Mouse (Mus musculus): ENCODE data around the gene Slc1a2. TPM values are rescaled to one million over a fixed set of nuclear protein-coding genes. Genes with fewer than 3 reads are reported as not detected.

The Slc1a2 gene
- total RNA-seq, 2 experiments from 2014 or later = 1,660 to 1,742 TPM

- TF ChIP-seq CTCF (IDR thresholded peaks at IDR 0.05) = no peak
- intact Hi-C loops (cut with DNase I) = no loop called here
- H3K27ac ChIP-seq = no peak overlapping the region
- DNase-seq (ENCODE audit: extremely low spot score in 1 of 2, low spot score in 2 of 2) = no peak
- no peak overlapping the region for H3K4me3 ChIP-seq
Observed at GRCm38 (mm10) chr2:102694750-102695149, 36.3 kb downstream of the Slc1a2 start.

- DNase-seq (ENCODE audit: extremely low spot score in 1 of 2, low spot score in 2 of 2) = no peak
- Histone ChIP-seq H3K27ac (no peak overlapping the region), H3K4me3 (no peak overlapping the region)
- TF ChIP-seq CTCF (IDR thresholded peaks at IDR 0.05) = no peak
- intact Hi-C loops (cut with DNase I) = no loop called here
Observed at GRCm38 (mm10) chr2:102695541-102695940, 37.1 kb downstream of the Slc1a2 start.

GRCm38 (mm10) chr2:102697732-102698131 is 39.3 kb downstream of the Slc1a2 start:
- intact Hi-C loops (cut with DNase I) = no loop called here
- TF ChIP-seq CTCF (IDR thresholded peaks at IDR 0.05) = no peak
- no peak overlapping the region for H3K27ac ChIP-seq

GRCm38 (mm10) chr2:102699921-102700320 is 41.5 kb downstream of the Slc1a2 start:
- intact Hi-C loops (cut with DNase I) = no loop called here
- no peak for TF ChIP-seq CTCF (IDR thresholded peaks at IDR 0.05)
- Histone ChIP-seq H3K4me3 (no peak overlapping the region), H3K27ac (no peak overlapping the region; the same call in 1 of the 2 replicates)
- DNase-seq (ENCODE audit: extremely low spot score in 1 of 2, low spot score in 2 of 2) = no peak

More at GRCm38 (mm10) chr2:102697732-102698131, 39.3 kb downstream of the Slc1a2 start:
- no peak for DNase-seq (ENCODE audit: extremely low spot score in 1 of 2, low spot score in 2 of 2)
- H3K4me3 ChIP-seq = no peak overlapping the region

GRCm38 (mm10) chr2:102700695-102701094 is 42.2 kb downstream of the Slc1a2 start:
- no peak for DNase-seq (ENCODE audit: extremely low spot score in 1 of 2, low spot score in 2 of 2)
- intact Hi-C loops (cut with DNase I) = no loop called here
- no peak for TF ChIP-seq CTCF (IDR thresholded peaks at IDR 0.05)
- Histone ChIP-seq H3K4me3 (no peak overlapping the region), H3K27ac (peak overlapping the region; percentile 16; the same call in 1 of the 2 replicates)

GRCm38 (mm10) chr2:102701382-102701781 is 42.9 kb downstream of the Slc1a2 start:
- intact Hi-C loops (cut with DNase I) = no loop called here
- Histone ChIP-seq H3K4me3 (no peak overlapping the region), H3K27ac (no peak overlapping the region; the same call in 1 of the 2 replicates)
- DNase-seq (ENCODE audit: extremely low spot score in 1 of 2, low spot score in 2 of 2) = no peak
- TF ChIP-seq CTCF (IDR thresholded peaks at IDR 0.05) = no peak

- no peak for TF ChIP-seq CTCF (IDR thresholded peaks at IDR 0.05)
- intact Hi-C loops (cut with DNase I) = no loop called here
- DNase-seq (ENCODE audit: extremely low spot score in 1 of 2, low spot score in 2 of 2) = peak; percentile 50 to 53
- no peak overlapping the region for H3K4me3 ChIP-seq
- H3K27ac ChIP-seq = peak overlapping the region; percentile 70
Observed at GRCm38 (mm10) chr2:102703556-102703955, 45.1 kb downstream of the Slc1a2 start.

- no peak overlapping the region for H3K4me3 ChIP-seq
- intact Hi-C loops (cut with DNase I) = no loop called here
- TF ChIP-seq CTCF (IDR thresholded peaks at IDR 0.05) = no peak
- DNase-seq (ENCODE audit: extremely low spot score in 1 of 2, low spot score in 2 of 2) = peak in 1 of 2 experiments; percentile 71
- H3K27ac ChIP-seq = peak overlapping the region; percentile 55
Observed at GRCm38 (mm10) chr2:102704781-102705180, 46.3 kb downstream of the Slc1a2 start.

- H3K4me3 ChIP-seq = no peak overlapping the region
- intact Hi-C loops (cut with DNase I) = no loop called here
- H3K27ac ChIP-seq = no peak overlapping the region
- TF ChIP-seq CTCF (IDR thresholded peaks at IDR 0.05) = no peak
- DNase-seq (ENCODE audit: extremely low spot score in 1 of 2, low spot score in 2 of 2) = no peak
Observed at GRCm38 (mm10) chr2:102711511-102711910, 53.1 kb downstream of the Slc1a2 start.

GRCm38 (mm10) chr2:102712049-102712448 is 53.6 kb downstream of the Slc1a2 start:
- TF ChIP-seq CTCF (IDR thresholded peaks at IDR 0.05) = no peak
- DNase-seq (ENCODE audit: extremely low spot score in 1 of 2, low spot score in 2 of 2) = no peak
- no peak overlapping the region for H3K27ac ChIP-seq
- intact Hi-C loops (cut with DNase I) = no loop called here
- H3K4me3 ChIP-seq = no peak overlapping the region

- Histone ChIP-seq H3K27ac (no peak overlapping the region), H3K4me3 (no peak overlapping the region)
- TF ChIP-seq CTCF (IDR thresholded peaks at IDR 0.05) = no peak
- DNase-seq (ENCODE audit: extremely low spot score in 1 of 2, low spot score in 2 of 2) = no peak
- intact Hi-C loops (cut with DNase I) = no loop called here
Observed at GRCm38 (mm10) chr2:102712678-102713628, 54.5 kb downstream of the Slc1a2 start.

- intact Hi-C loops (cut with DNase I) = no loop called here
- Histone ChIP-seq H3K27ac (no peak overlapping the region), H3K4me3 (no peak overlapping the region)
- no peak for DNase-seq (ENCODE audit: extremely low spot score in 1 of 2, low spot score in 2 of 2)
- no peak for TF ChIP-seq CTCF (IDR thresholded peaks at IDR 0.05)
Observed at GRCm38 (mm10) chr2:102714320-102714719, 55.9 kb downstream of the Slc1a2 start.

Data from left cerebral cortex, adult 2 months (tissue).